Mouse (Mus musculus) embryonic facial prominence, embryonic 11.5 days (tissue): Measurements from ENCODE around the gene Glipr1. TPM values are rescaled to one million over a fixed set of nuclear protein-coding genes. Genes with fewer than 3 reads are reported as not detected.

Experiments
- ATAC-seq: fragments of 200-750 bp; cut with Nextera tagmentation; replicated peaks from 2 replicates; pipeline ENCODE4 v1.8.0; 2017; ENCODE audit warnings: low read depth; ENCODE audit not compliant: insufficient number of reproducible peaks, low FRiP score, low TSS enrichment
- DNase-seq: peaks from one replicate; pipeline ENCODE4 v3.0.0-alpha.2; 2015; ENCODE audit warnings: low spot score
- H3K27ac ChIP-seq: fragments of 300-500 bp; sonication (generic); replicated peaks from 2 replicates; pipeline ENCODE4 v1.5.1; 2014; ENCODE audit warnings: mild to moderate bottlenecking, low read depth, low read length, control low read depth
- H3K27me3 ChIP-seq: fragments of 300-500 bp; sonication (generic); 2 replicates; pipeline ENCODE4 v1.6.1; 2014; ENCODE audit warnings: mild to moderate bottlenecking, low read length, moderate library complexity, mixed read lengths; ENCODE audit not compliant: control insufficient read depth, insufficient read depth
- H3K36me3 ChIP-seq: fragments of 300-500 bp; sonication (generic); replicated peaks from 2 replicates; pipeline ENCODE4 v1.6.1; 2014; ENCODE audit warnings: low read depth, mild to moderate bottlenecking, low read length, moderate library complexity, mixed read lengths; ENCODE audit not compliant: control insufficient read depth, insufficient read depth
- H3K4me1 ChIP-seq: fragments of 300-500 bp; sonication (generic); 2 replicates; pipeline ENCODE4 v1.6.1; 2014; ENCODE audit warnings: low read length, mixed read lengths; ENCODE audit not compliant: control insufficient read depth, insufficient read depth
- H3K4me2 ChIP-seq: fragments of 300-500 bp; sonication (generic); 2 replicates; pipeline ENCODE4 v1.6.1; 2014; ENCODE audit warnings: low read depth, mild to moderate bottlenecking, control low read depth, low read length, moderate library complexity
- H3K4me3 ChIP-seq: fragments of 300-500 bp; sonication (generic); 2 replicates; pipeline ENCODE4 v1.5.1; 2014; ENCODE audit warnings: low read depth, low read length, control low read depth
- H3K9ac ChIP-seq: fragments of 300-500 bp; sonication (generic); replicated peaks from 2 replicates; pipeline ENCODE4 v1.6.1; 2014; ENCODE audit warnings: mild to moderate bottlenecking, control low read depth, low read length
- H3K9me3 ChIP-seq: fragments of 300-500 bp; sonication (generic); replicated peaks from 2 replicates; pipeline ENCODE4 v1.6.1; 2016; ENCODE audit warnings: mild to moderate bottlenecking, low read length, inconsistent platforms, mixed read lengths; ENCODE audit not compliant: control insufficient read depth
- WGBS: fragments of 180-500 bp; shearing (Covaris S2); extraction: QIAGEN DNeasy Blood & Tissue Kit; methylation state at CpG from one replicate; pipeline ENCODE4 v1.1.7; 2014; 5-methylcytosine and 5-hydroxymethylcytosine counted together
- polyA plus RNA-seq: library from polyadenylated mRNA; unstranded; fragments of >200 nt; fragmentation: Nextera tagmentation; extraction: Ambion mirVana; gene quantifications from 2 replicates; pipeline ENCODE4 v1.2.1, GENCODE M21; 2014

The Glipr1 gene
- polyA plus RNA-seq, 1 experiment from 2014 or later, result 0.86 TPM

- 92% methylated on average over 6 of the region's 6 CpGs for WGBS
- H3K4me3 ChIP-seq, result no peak overlapping the region
- no peaks in the 10 kb centered on the region for H3K4me1 ChIP-seq
- H3K36me3 ChIP-seq, result peaks cover 3% of the 10 kb centered on the region
- no peak for ATAC-seq
- H3K27me3 ChIP-seq, result no peaks in the 10 kb centered on the region
- no peaks in the 10 kb centered on the region for H3K9me3 ChIP-seq
- no peak for DNase-seq
- H3K4me2 ChIP-seq, result no peak overlapping the region
- no peak overlapping the region for H3K9ac ChIP-seq
- H3K27ac ChIP-seq, result no peak overlapping the region
These were observed 16.0 kb downstream of the Glipr1 start for GRCm38 (mm10) chr10:111986453-111986852.

- no peak overlapping the region for H3K9ac ChIP-seq
- no peak overlapping the region for H3K4me3 ChIP-seq
- no peaks in the 10 kb centered on the region for H3K9me3 ChIP-seq
- H3K4me2 ChIP-seq, result no peak overlapping the region
- H3K36me3 ChIP-seq, result peaks cover 9% of the 10 kb centered on the region
- H3K4me1 ChIP-seq, result no peaks in the 10 kb centered on the region
- DNase-seq, result no peak
- no peak overlapping the region for H3K27ac ChIP-seq
- no peak for ATAC-seq
- WGBS, result 92% methylated on average over 5 of the region's 5 CpGs
- no peaks in the 10 kb centered on the region for H3K27me3 ChIP-seq
These were observed 19.4 kb downstream of the Glipr1 start for GRCm38 (mm10) chr10:111983070-111983469.

- Histone ChIP-seq H3K9ac (no peak overlapping the region), H3K4me3 (no peak overlapping the region), H3K27me3 (no peaks in the 10 kb centered on the region), H3K36me3 (peaks cover 8% of the 10 kb centered on the region), H3K4me1 (no peaks in the 10 kb centered on the region), H3K27ac (no peak overlapping the region), H3K4me2 (no peak overlapping the region), H3K9me3 (no peaks in the 10 kb centered on the region)
- WGBS, result 44% methylated on average over 5 of the region's 5 CpGs
- peak; percentile 74 for DNase-seq
- no peak for ATAC-seq
These were observed 24.8 kb downstream of the Glipr1 start for GRCm38 (mm10) chr10:111977584-111977983.

GRCm38 (mm10) chr10:111972542-111973361 lies 29.7 kb downstream of the Glipr1 start, which contains the start of gene Krr1:
Gene Krr1, plus strand, starts transcription at chr10:111972664.
- H3K9ac ChIP-seq, result peak within 1 kb of the TSS; percentile 86
- H3K36me3 ChIP-seq, result no peaks in the 10 kb centered on the region
- peak; percentile 96 for ATAC-seq
- 0 out of 2 replicates have a peak within 1 kb of the TSS, but pooled peaks have one; percentile 32 for H3K27ac ChIP-seq
- peak within 1 kb of the TSS; percentile 93 for H3K4me3 ChIP-seq
- DNase-seq, result peak; percentile 99
- H3K27me3 ChIP-seq, result no peaks in the 10 kb centered on the region
- WGBS, result under 1% methylated on average over 51 of the region's 51 CpGs
- H3K4me1 ChIP-seq, result no peaks in the 10 kb centered on the region
- H3K4me2 ChIP-seq, result peak within 1 kb of the TSS; percentile 60
- no peaks in the 10 kb centered on the region for H3K9me3 ChIP-seq

GRCm38 (mm10) chr10:111971929-111972328 lies 30.5 kb downstream of the Glipr1 start:
- Histone ChIP-seq H3K36me3 (no peaks in the 10 kb centered on the region), H3K9ac (no peak overlapping the region), H3K9me3 (no peaks in the 10 kb centered on the region), H3K4me1 (no peaks in the 10 kb centered on the region), H3K27ac (no peak overlapping the region), H3K4me3 (no peak overlapping the region), H3K4me2 (no peak overlapping the region), H3K27me3 (no peaks in the 10 kb centered on the region)
- 81% methylated on average over 3 of the region's 3 CpGs for WGBS
- DNase-seq (no peak), ATAC-seq (0 out of 2 replicates have a peak, but pooled peaks have one; percentile 61)

GRCm38 (mm10) chr10:111966394-111966793 lies 36.0 kb downstream of the Glipr1 start:
- WGBS, result 60% methylated on average over 4 of the region's 4 CpGs
- Histone ChIP-seq H3K9me3 (no peaks in the 10 kb centered on the region), H3K4me3 (no peak overlapping the region), H3K4me1 (no peaks in the 10 kb centered on the region), H3K9ac (no peak overlapping the region), H3K27ac (no peak overlapping the region), H3K36me3 (no peaks in the 10 kb centered on the region), H3K4me2 (no peak overlapping the region), H3K27me3 (no peaks in the 10 kb centered on the region)
- DNase-seq (peak; percentile 30), ATAC-seq (no peak)

GRCm38 (mm10) chr10:111960459-111960858 lies 42.0 kb downstream of the Glipr1 start:
- Histone ChIP-seq H3K4me1 (no peaks in the 10 kb centered on the region; the same call in 1 of the 2 replicates), H3K4me3 (no peak overlapping the region), H3K9me3 (no peaks in the 10 kb centered on the region), H3K36me3 (no peaks in the 10 kb centered on the region), H3K9ac (no peak overlapping the region), H3K4me2 (no peak overlapping the region), H3K27me3 (no peaks in the 10 kb centered on the region), H3K27ac (no peak overlapping the region)
- ATAC-seq, result no peak
- no peak for DNase-seq
- WGBS, result 84% methylated on average over 6 of the region's 6 CpGs

GRCm38 (mm10) chr10:111959353-111959752 lies 43.1 kb downstream of the Glipr1 start:
- H3K9ac ChIP-seq, result no peak overlapping the region
- H3K4me2 ChIP-seq, result no peak overlapping the region
- H3K4me1 ChIP-seq, result no peaks in the 10 kb centered on the region; the same call in 1 of the 2 replicates
- no peaks in the 10 kb centered on the region for H3K36me3 ChIP-seq
- WGBS, result 74% methylated on average over 2 of the region's 2 CpGs
- H3K27ac ChIP-seq, result no peak overlapping the region
- ATAC-seq (no peak), DNase-seq (no peak)
- no peaks in the 10 kb centered on the region for H3K27me3 ChIP-seq
- no peaks in the 10 kb centered on the region for H3K9me3 ChIP-seq
- H3K4me3 ChIP-seq, result no peak overlapping the region
